Mouse (Mus musculus): ENCODE measurements around the gene P2ry6.

- TF ChIP-seq CTCF (IDR thresholded peaks at IDR 0.05; ENCODE audit: extremely low read depth, insufficient read length, insufficient replicate concordance, low read depth, low read length) (no peak), POLR2A (IDR thresholded peaks at IDR 0.05; ENCODE audit: low read depth, low read length) (no peak)
These were observed 53.2 kb downstream of the P2ry6 start for GRCm38 (mm10) chr7:100921289-100921688.

Data from small intestine, adult 2 months (tissue).